Mouse (Mus musculus) bone marrow, adult 2 months (tissue): ENCODE results near the gene Myo10. TPM values are rescaled to one million over a fixed set of nuclear protein-coding genes. Genes with fewer than 3 reads are reported as not detected.

Experiments
- H3K27ac ChIP-seq: fragments of 200-500 bp; 2 replicates; pipeline ENCODE4 v1.5.1; 2012; ENCODE audit warnings: low read depth, mild to moderate bottlenecking, control low read depth, inconsistent platforms, low read length; ENCODE audit not compliant: control insufficient read depth, poor library complexity, insufficient read depth
- H3K4me1 ChIP-seq: fragments of 200-500 bp; 2 replicates; pipeline ENCODE4 v1.6.1; 2011; ENCODE audit warnings: low read length; ENCODE audit not compliant: control insufficient read depth, insufficient read depth
- H3K4me3 ChIP-seq: fragments of 200-500 bp; replicated peaks from 2 replicates; pipeline ENCODE3; 2011; ENCODE audit warnings: mild to moderate bottlenecking, low read depth, low read length, control low read depth; ENCODE audit not compliant: control insufficient read depth
- CTCF ChIP-seq: fragments of 200-500 bp; IDR thresholded peaks from 2 replicates; pipeline ENCODE4 v1.5.1; 2011; ENCODE audit warnings: low read length, control low read depth; ENCODE audit not compliant: control insufficient read depth, insufficient read depth
- POLR2A ChIP-seq: fragments of 200-500 bp; IDR thresholded peaks from 2 replicates; pipeline ENCODE4 v1.6.1; 2011; ENCODE audit warnings: low read depth, mild to moderate bottlenecking, control low read depth, low read length, borderline replicate concordance; ENCODE audit not compliant: control insufficient read depth
- WGBS: fragments of 180-500 bp; shearing (Covaris S2); methylation state at CpG from one replicate; pipeline ENCODE4 v1.1.7; 2018; 5-methylcytosine and 5-hydroxymethylcytosine counted together
- polyA plus RNA-seq: library from polyadenylated mRNA; stranded (reverse); fragments of >200 nt; gene quantifications from 2 replicates; pipeline ENCODE4 v1.2.4, GENCODE M21; 2011; ENCODE audit warnings: low replicate concordance; ENCODE audit not compliant: missing spikeins, insufficient read depth, insufficient read length

Myo10 gene
- polyA plus RNA-seq, 1 experiment: 19.1 TPM

DNA sequence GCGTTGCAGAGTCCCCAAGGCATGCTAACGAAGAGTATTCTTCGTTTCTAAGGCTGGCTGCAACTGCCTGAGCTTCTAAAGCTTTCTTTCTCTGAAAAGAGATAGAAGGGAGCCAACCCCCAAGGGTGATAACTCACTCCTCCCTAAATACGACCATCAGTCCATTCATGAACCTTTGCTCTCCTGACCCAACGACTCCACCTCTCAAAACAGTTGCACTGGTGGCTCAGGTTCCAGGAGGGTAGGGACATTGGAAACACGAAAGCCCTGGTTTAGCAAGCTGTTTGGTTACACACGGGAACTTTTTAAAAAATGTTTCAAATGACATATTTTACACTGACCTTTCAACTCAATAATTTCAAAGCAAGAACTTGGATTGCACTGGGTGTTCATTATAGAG is 29.5 kb downstream of the Myo10 start:
- WGBS: 74% methylated on average over 7 of the region's 7 CpGs
- H3K27ac ChIP-seq: no peak overlapping the region

DNA sequence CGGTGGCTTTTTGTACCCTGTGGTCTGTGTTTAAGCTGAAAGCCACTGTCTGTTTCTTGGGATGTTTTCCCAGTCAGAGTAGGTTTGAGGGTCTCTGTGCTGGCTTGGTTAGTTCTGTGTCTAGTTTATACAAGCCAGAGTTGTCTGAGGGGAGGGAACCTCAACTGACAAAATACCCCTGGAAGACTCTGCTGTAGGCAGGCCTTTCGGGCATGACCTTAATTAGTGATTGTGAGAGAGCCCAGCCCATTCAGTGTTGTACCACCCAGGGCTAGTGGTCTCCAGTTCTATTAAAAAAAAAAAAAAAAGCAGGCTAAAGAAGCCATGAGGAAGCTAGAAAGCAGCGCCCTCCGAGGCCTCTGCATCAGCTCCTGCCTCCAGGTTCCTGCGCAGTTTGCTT is 30.0 kb downstream of the Myo10 start:
- 83% methylated on average over 5 of the region's 5 CpGs for WGBS
- no peak overlapping the region for H3K4me3 ChIP-seq
- H3K27ac ChIP-seq: no peak overlapping the region
- TF ChIP-seq CTCF (no peak), POLR2A (no peak)
- H3K4me1 ChIP-seq: no peaks in the 10 kb centered on the region

More for the DNA sequence above, 29.5 kb downstream of the Myo10 start:
- TF ChIP-seq POLR2A (no peak), CTCF (no peak)
- Histone ChIP-seq H3K4me1 (no peaks in the 10 kb centered on the region), H3K4me3 (no peak overlapping the region)

DNA sequence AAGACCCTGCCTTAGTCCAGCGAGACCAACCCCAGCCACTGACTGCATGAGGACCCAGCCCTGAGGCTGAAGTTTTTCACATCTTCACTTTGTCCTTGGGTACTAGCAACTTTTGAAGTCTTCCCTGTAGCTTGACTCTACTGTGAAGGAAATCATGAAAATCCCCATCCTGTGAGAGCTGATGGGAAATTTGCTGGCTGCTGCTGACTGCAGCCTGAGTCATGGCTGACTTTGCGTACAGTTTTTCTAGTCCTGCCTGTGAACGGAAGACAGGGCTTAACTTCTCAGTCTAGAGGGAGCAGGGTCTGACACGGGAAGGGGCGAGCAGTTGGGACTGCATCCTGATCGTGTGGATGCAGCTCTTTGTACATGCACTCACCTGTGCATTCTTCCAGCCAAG is 30.6 kb downstream of the Myo10 start:
- no peak overlapping the region for H3K27ac ChIP-seq
- no peaks in the 10 kb centered on the region for H3K4me1 ChIP-seq
- H3K4me3 ChIP-seq: no peak overlapping the region
- 79% methylated on average over 6 of the region's 6 CpGs for WGBS
- TF ChIP-seq CTCF: no peak
- TF ChIP-seq POLR2A: no peak

GRCm38 (mm10) chr15:25653680-25654079 is 31.4 kb downstream of the Myo10 start:
- TF ChIP-seq POLR2A: no peak
- TF ChIP-seq CTCF: no peak
- Histone ChIP-seq H3K27ac (no peak overlapping the region), H3K4me1 (no peaks in the 10 kb centered on the region), H3K4me3 (no peak overlapping the region)
- WGBS: 83% methylated on average over 5 of the region's 5 CpGs

GRCm38 (mm10) chr15:25662833-25663519 is 40.7 kb downstream of the Myo10 start:
- TF ChIP-seq CTCF (no peak), POLR2A (no peak)
- WGBS: 77% methylated on average over 8 of the region's 8 CpGs
- H3K4me3 ChIP-seq: no peak overlapping the region
- no peaks in the 10 kb centered on the region for H3K4me1 ChIP-seq
- H3K27ac ChIP-seq: no peak overlapping the region

- TF ChIP-seq CTCF (no peak), POLR2A (no peak)
- no peak overlapping the region for H3K27ac ChIP-seq
- H3K4me3 ChIP-seq: no peak overlapping the region
These were observed 47.2 kb downstream of the Myo10 start for GRCm38 (mm10) chr15:25669283-25670247.

GRCm38 (mm10) chr15:25673231-25673980 is 51.1 kb downstream of the Myo10 start:
- TF ChIP-seq CTCF (no peak), POLR2A (no peak)

More at GRCm38 (mm10) chr15:25669283-25670247, 47.2 kb downstream of the Myo10 start:
- 84% methylated on average over 16 of the region's 16 CpGs for WGBS
- H3K4me1 ChIP-seq: no peaks in the 10 kb centered on the region

More at GRCm38 (mm10) chr15:25673231-25673980, 51.1 kb downstream of the Myo10 start:
- 46% methylated on average over 6 of the region's 6 CpGs for WGBS
- H3K27ac ChIP-seq: no peak overlapping the region
- H3K4me1 ChIP-seq: no peaks in the 10 kb centered on the region
- no peak overlapping the region for H3K4me3 ChIP-seq
